Mouse (Mus musculus): ENCODE measurements at regions not wholly inside any gene's neighbourhood (a gene's known extent, or its start where the extent isn't known, plus 50 kb on each side); places are given as distances from the start of the nearest gene placed in this dataset.

GRCm38 (mm10) chr9:50414796-50415340 is 70.1 kb upstream of the Rpl10-ps3 start:
- dilution Hi-C loops (cut with MboI; ENCODE audit: extremely low pct_ligation_motif_present, extremely low pct_unique_long_range_greater_than_20kb, low sequenced_read_pairs) = no loop called here
- Histone ChIP-seq H3K79me2 (replicated peaks; ENCODE audit: control insufficient read depth, extremely low read depth, insufficient read depth, poor library complexity, severe bottlenecking) (no peaks in the 10 kb centered on the region), H3K4me2 (ENCODE audit: insufficient read depth, low read depth, poor library complexity, severe bottlenecking) (no peak overlapping the region), H3K9me3 (replicated peaks; ENCODE audit: low read length) (no peaks in the 10 kb centered on the region), H3K9ac (ENCODE audit: insufficient read depth, low read depth) (no peak overlapping the region), H3K27me3 (replicated peaks) (no peaks in the 10 kb centered on the region), H3K4me3 (replicated peaks in 1 of 3; ENCODE audit: low read depth in 2 of 3, low read length in 2 of 3, poor library complexity in 1 of 3) (no peak overlapping the region), H3K27ac (ENCODE audit: insufficient read depth, low read depth) (no peak overlapping the region), H3K36me3 (replicated peaks in 1 of 2; ENCODE audit: control insufficient read depth in 1 of 2, insufficient read depth in 1 of 2, low read length in 1 of 2) (no peaks in the 10 kb centered on the region), H3K4me1 (ENCODE audit: control insufficient read depth in 1 of 2, insufficient read depth in 2 of 2) (peaks cover 0 to 13% of the 10 kb centered on the region in 2 experiments; a peak in 2 of 4 replicates)
- DNase-seq (ENCODE audit: extremely low read depth) = no peak
- TF ChIP-seq KAT2A (IDR thresholded peaks at IDR 0.05; ENCODE audit: insufficient replicate concordance, low read length) = no peak
- TF ChIP-seq CHD1 (IDR thresholded peaks at IDR 0.05; ENCODE audit: low read depth, low read length) = no peak
- TF ChIP-seq ZC3H11A (IDR thresholded peaks at IDR 0.05; ENCODE audit: low read depth, low read length) = no peak
- TF ChIP-seq ZKSCAN1 (IDR thresholded peaks at IDR 0.05; ENCODE audit: borderline replicate concordance, low read depth, low read length) = no peak
- TF ChIP-seq MAZ (IDR thresholded peaks at IDR 0.05; ENCODE audit: low read depth, low read length) = no peak
- TF ChIP-seq ZMIZ1 (IDR thresholded peaks at IDR 0.05; ENCODE audit: low read depth, low read length) = no peak
- TF ChIP-seq POLR2AphosphoS2 (IDR thresholded peaks at IDR 0.05; ENCODE audit: low read depth, low read length) = no peak
- no peak for TF ChIP-seq ZNF384 (IDR thresholded peaks at IDR 0.05; ENCODE audit: low read depth, low read length)
- no peak for TF ChIP-seq SMC3 (IDR thresholded peaks at IDR 0.05; ENCODE audit: low read depth, low read length)
- in situ Hi-C loops (cut with MboI; ENCODE audit: low pct_ligation_motif_present, low pct_unique_long_range_greater_than_20kb, low sequenced_read_pairs) = no loop called here

GRCm38 (mm10) chr9:50416677-50417076 is 71.9 kb upstream of the Rpl10-ps3 start:
- 0 out of 2 replicates have a peak, but pooled peaks have one; percentile 23 for TF ChIP-seq EP300 (IDR thresholded peaks at IDR 0.05; ENCODE audit: low read length)
- no peak for TF ChIP-seq ZC3H11A (IDR thresholded peaks at IDR 0.05; ENCODE audit: low read depth, low read length)
- TF ChIP-seq ZNF384 (IDR thresholded peaks at IDR 0.05; ENCODE audit: low read depth, low read length) = peak; percentile 87
- TF ChIP-seq MAZ (IDR thresholded peaks at IDR 0.05; ENCODE audit: low read depth, low read length) = no peak
- no peak for TF ChIP-seq USF1 (IDR thresholded peaks at IDR 0.05; ENCODE audit: low read depth, low read length)
- peak; percentile 31; the same call in 1 of the 2 replicates for TF ChIP-seq TCF12 (IDR thresholded peaks at IDR 0.05; ENCODE audit: low read depth, low read length)
- TF ChIP-seq MAFK (IDR thresholded peaks at IDR 0.05; ENCODE audit: insufficient replicate concordance, low read length) = peak; percentile 70
- H3K9ac ChIP-seq (ENCODE audit: insufficient read depth, low read depth) = no peak overlapping the region
- no peak overlapping the region for H3K4me2 ChIP-seq (ENCODE audit: insufficient read depth, low read depth, poor library complexity, severe bottlenecking)
- H3K4me3 ChIP-seq (replicated peaks in 1 of 3; ENCODE audit: low read depth in 2 of 3, low read length in 2 of 3, poor library complexity in 1 of 3) = no peak overlapping the region
- no peaks in the 10 kb centered on the region for H3K27me3 ChIP-seq (replicated peaks)
- DNase-seq (ENCODE audit: extremely low read depth) = peak; percentile 63
- no peaks in the 10 kb centered on the region for H3K79me2 ChIP-seq (replicated peaks; ENCODE audit: control insufficient read depth, extremely low read depth, insufficient read depth, poor library complexity, severe bottlenecking)
- no peaks in the 10 kb centered on the region for H3K36me3 ChIP-seq (replicated peaks in 1 of 2; ENCODE audit: control insufficient read depth in 1 of 2, insufficient read depth in 1 of 2, low read length in 1 of 2)
- dilution Hi-C loops (cut with MboI; ENCODE audit: extremely low pct_ligation_motif_present, extremely low pct_unique_long_range_greater_than_20kb, low sequenced_read_pairs) = no loop called here
- in situ Hi-C loops (cut with MboI; ENCODE audit: low pct_ligation_motif_present, low pct_unique_long_range_greater_than_20kb, low sequenced_read_pairs) = no loop called here
- H3K4me1 ChIP-seq (ENCODE audit: control insufficient read depth in 1 of 2, insufficient read depth in 2 of 2) = peaks cover 0 to 13% of the 10 kb centered on the region in 2 experiments; a peak in 2 of 4 replicates
- H3K9me3 ChIP-seq (replicated peaks; ENCODE audit: low read length) = no peaks in the 10 kb centered on the region
- H3K27ac ChIP-seq (ENCODE audit: insufficient read depth, low read depth) = no peak overlapping the region
